Mouse (Mus musculus): Measurements from ENCODE around the gene Olfr160. TPM values are rescaled to one million over a fixed set of nuclear protein-coding genes. Genes with fewer than 3 reads are reported as not detected.

Gene Olfr160
- not detected in 2 replicates for polyA plus RNA-seq (2014; fragmentation: Nextera tagmentation; extraction: Ambion mirVana)

- ATAC-seq (replicated peaks; ENCODE audit: low FRiP score, low TSS enrichment, low read depth) (no peak), DNase-seq (ENCODE audit: low spot score) (no peak)
- WGBS: 77% methylated on average over 1 of the region's 1 CpGs
- Histone ChIP-seq H3K4me1 (replicated peaks; ENCODE audit: control insufficient read depth, insufficient read depth, low read length) (no peaks in the 10 kb centered on the region), H3K27ac (ENCODE audit: low read depth) (no peak within 1 kb of the TSS), H3K36me3 (ENCODE audit: control insufficient read depth, insufficient read depth, low read length) (no peaks in the 10 kb centered on the region), H3K9ac (ENCODE audit: low read length) (no peak within 1 kb of the TSS), H3K9me3 (ENCODE audit: control insufficient read depth, low read length) (no peaks in the 10 kb centered on the region), H3K4me2 (ENCODE audit: low read length) (no peak within 1 kb of the TSS), H3K27me3 (replicated peaks; ENCODE audit: control insufficient read depth, insufficient read depth, low read length) (no peaks in the 10 kb centered on the region), H3K4me3 (ENCODE audit: low read depth, low read length) (no peak within 1 kb of the TSS)
Observed at GRCm38 (mm10) chr9:37716150-37716549, at the start of gene Olfr160. Olfr160 (minus strand) TSS chr9:37716250.

- no peak overlapping the region for H3K9ac ChIP-seq (ENCODE audit: low read length)
- DNase-seq (ENCODE audit: low spot score) (no peak), ATAC-seq (replicated peaks; ENCODE audit: low FRiP score, low TSS enrichment, low read depth) (no peak)
- no peaks in the 10 kb centered on the region for H3K4me1 ChIP-seq (replicated peaks; ENCODE audit: control insufficient read depth, insufficient read depth, low read length)
- 54% methylated on average over 2 of the region's 2 CpGs for WGBS
- no peaks in the 10 kb centered on the region for H3K27me3 ChIP-seq (replicated peaks; ENCODE audit: control insufficient read depth, insufficient read depth, low read length)
- no peaks in the 10 kb centered on the region for H3K36me3 ChIP-seq (ENCODE audit: control insufficient read depth, insufficient read depth, low read length)
- no peak overlapping the region for H3K4me2 ChIP-seq (ENCODE audit: low read length)
- no peak overlapping the region for H3K4me3 ChIP-seq (ENCODE audit: low read depth, low read length)
- no peaks in the 10 kb centered on the region for H3K9me3 ChIP-seq (ENCODE audit: control insufficient read depth, low read length)
- no peak overlapping the region for H3K27ac ChIP-seq (ENCODE audit: low read depth)
Observed at GRCm38 (mm10) chr9:37762541-37762940, 46.5 kb upstream of the Olfr160 start.

GRCm38 (mm10) chr9:37761728-37762127 is 45.7 kb upstream of the Olfr160 start:
- Histone ChIP-seq H3K27ac (ENCODE audit: low read depth) (no peak overlapping the region), H3K4me1 (replicated peaks; ENCODE audit: control insufficient read depth, insufficient read depth, low read length) (no peaks in the 10 kb centered on the region), H3K9me3 (ENCODE audit: control insufficient read depth, low read length) (no peaks in the 10 kb centered on the region), H3K4me2 (ENCODE audit: low read length) (no peak overlapping the region), H3K27me3 (replicated peaks; ENCODE audit: control insufficient read depth, insufficient read depth, low read length) (no peaks in the 10 kb centered on the region), H3K4me3 (ENCODE audit: low read depth, low read length) (no peak overlapping the region), H3K9ac (ENCODE audit: low read length) (no peak overlapping the region), H3K36me3 (ENCODE audit: control insufficient read depth, insufficient read depth, low read length) (no peaks in the 10 kb centered on the region)
- WGBS: 70% methylated on average over 2 of the region's 2 CpGs
- ATAC-seq (replicated peaks; ENCODE audit: low FRiP score, low TSS enrichment, low read depth) (no peak), DNase-seq (ENCODE audit: low spot score) (no peak)

- Histone ChIP-seq H3K4me3 (ENCODE audit: low read depth, low read length) (no peak overlapping the region), H3K9me3 (ENCODE audit: control insufficient read depth, low read length) (no peaks in the 10 kb centered on the region), H3K9ac (ENCODE audit: low read length) (no peak overlapping the region), H3K27me3 (replicated peaks; ENCODE audit: control insufficient read depth, insufficient read depth, low read length) (no peaks in the 10 kb centered on the region), H3K36me3 (ENCODE audit: control insufficient read depth, insufficient read depth, low read length) (no peaks in the 10 kb centered on the region), H3K4me2 (ENCODE audit: low read length) (no peak overlapping the region), H3K4me1 (replicated peaks; ENCODE audit: control insufficient read depth, insufficient read depth, low read length) (no peaks in the 10 kb centered on the region), H3K27ac (ENCODE audit: low read depth) (no peak overlapping the region)
- DNase-seq (ENCODE audit: low spot score) (no peak), ATAC-seq (replicated peaks; ENCODE audit: low FRiP score, low TSS enrichment, low read depth) (no peak)
- 74% methylated on average over 4 of the region's 4 CpGs for WGBS
Observed at GRCm38 (mm10) chr9:37752006-37752405, 36.0 kb upstream of the Olfr160 start.

GRCm38 (mm10) chr9:37751467-37751866 is 35.4 kb upstream of the Olfr160 start:
- Histone ChIP-seq H3K36me3 (ENCODE audit: control insufficient read depth, insufficient read depth, low read length) (no peaks in the 10 kb centered on the region), H3K27ac (ENCODE audit: low read depth) (no peak overlapping the region), H3K9ac (ENCODE audit: low read length) (no peak overlapping the region), H3K4me2 (ENCODE audit: low read length) (no peak overlapping the region), H3K4me1 (replicated peaks; ENCODE audit: control insufficient read depth, insufficient read depth, low read length) (no peaks in the 10 kb centered on the region), H3K27me3 (replicated peaks; ENCODE audit: control insufficient read depth, insufficient read depth, low read length) (no peaks in the 10 kb centered on the region), H3K4me3 (ENCODE audit: low read depth, low read length) (no peak overlapping the region), H3K9me3 (ENCODE audit: control insufficient read depth, low read length) (no peaks in the 10 kb centered on the region)
- DNase-seq (ENCODE audit: low spot score) (no peak), ATAC-seq (replicated peaks; ENCODE audit: low FRiP score, low TSS enrichment, low read depth) (no peak)
- WGBS: 66% methylated on average over 2 of the region's 2 CpGs

- Histone ChIP-seq H3K9me3 (ENCODE audit: control insufficient read depth, low read length) (no peaks in the 10 kb centered on the region), H3K27ac (ENCODE audit: low read depth) (no peak overlapping the region), H3K36me3 (ENCODE audit: control insufficient read depth, insufficient read depth, low read length) (no peaks in the 10 kb centered on the region), H3K4me2 (ENCODE audit: low read length) (no peak overlapping the region), H3K9ac (ENCODE audit: low read length) (no peak overlapping the region), H3K27me3 (replicated peaks; ENCODE audit: control insufficient read depth, insufficient read depth, low read length) (no peaks in the 10 kb centered on the region), H3K4me1 (replicated peaks; ENCODE audit: control insufficient read depth, insufficient read depth, low read length) (no peaks in the 10 kb centered on the region), H3K4me3 (ENCODE audit: low read depth, low read length) (no peak overlapping the region)
- DNase-seq (ENCODE audit: low spot score) (no peak), ATAC-seq (replicated peaks; ENCODE audit: low FRiP score, low TSS enrichment, low read depth) (no peak)
- 53% methylated on average over 7 of the region's 7 CpGs for WGBS
Observed at GRCm38 (mm10) chr9:37750319-37751075, 34.4 kb upstream of the Olfr160 start.

GRCm38 (mm10) chr9:37744806-37745205 is 28.8 kb upstream of the Olfr160 start, which contains the start of gene Olfr874:
Olfr874 (plus strand) TSS chr9:37745106.
- Histone ChIP-seq H3K9ac (ENCODE audit: low read length) (no peak within 1 kb of the TSS), H3K4me1 (replicated peaks; ENCODE audit: control insufficient read depth, insufficient read depth, low read length) (no peaks in the 10 kb centered on the region), H3K4me3 (ENCODE audit: low read depth, low read length) (no peak within 1 kb of the TSS), H3K36me3 (ENCODE audit: control insufficient read depth, insufficient read depth, low read length) (no peaks in the 10 kb centered on the region), H3K9me3 (ENCODE audit: control insufficient read depth, low read length) (no peaks in the 10 kb centered on the region), H3K27ac (ENCODE audit: low read depth) (no peak within 1 kb of the TSS), H3K4me2 (ENCODE audit: low read length) (no peak within 1 kb of the TSS), H3K27me3 (replicated peaks; ENCODE audit: control insufficient read depth, insufficient read depth, low read length) (no peaks in the 10 kb centered on the region)
- no peak for ATAC-seq (replicated peaks; ENCODE audit: low FRiP score, low TSS enrichment, low read depth)
- DNase-seq (ENCODE audit: low spot score): no peak

GRCm38 (mm10) chr9:37734310-37734709 is 18.3 kb upstream of the Olfr160 start:
- DNase-seq (ENCODE audit: low spot score) (no peak), ATAC-seq (replicated peaks; ENCODE audit: low FRiP score, low TSS enrichment, low read depth) (no peak)
- Histone ChIP-seq H3K27me3 (replicated peaks; ENCODE audit: control insufficient read depth, insufficient read depth, low read length) (no peaks in the 10 kb centered on the region), H3K9me3 (ENCODE audit: control insufficient read depth, low read length) (no peaks in the 10 kb centered on the region), H3K4me2 (ENCODE audit: low read length) (no peak overlapping the region), H3K4me1 (replicated peaks; ENCODE audit: control insufficient read depth, insufficient read depth, low read length) (no peaks in the 10 kb centered on the region), H3K36me3 (ENCODE audit: control insufficient read depth, insufficient read depth, low read length) (no peaks in the 10 kb centered on the region), H3K27ac (ENCODE audit: low read depth) (no peak overlapping the region), H3K9ac (ENCODE audit: low read length) (no peak overlapping the region), H3K4me3 (ENCODE audit: low read depth, low read length) (no peak overlapping the region)
- WGBS: 93% methylated on average over 1 of the region's 1 CpGs
